Mouse (Mus musculus) ES-E14 (cell line): ENCODE results near the gene Npff.
A peak's percentile ranks its signal among the peaks of the same experiment; 100 is the strongest.

Experiments
- CHD2 ChIP-seq: IDR thresholded peaks from 2 replicates; pipeline ENCODE4 v1.6.1; 2014; ENCODE audit warnings: mild to moderate bottlenecking, low read depth, low read length, inconsistent platforms
- HCFC1 ChIP-seq: IDR thresholded peaks from 2 replicates; pipeline ENCODE4 v1.6.1; 2012; ENCODE audit warnings: low read length, inconsistent platforms, borderline replicate concordance; ENCODE audit not compliant: insufficient read depth
- MAFK ChIP-seq: IDR thresholded peaks from 2 replicates; pipeline ENCODE4 v1.6.1; 2014; ENCODE audit warnings: mild to moderate bottlenecking, low read depth, low read length, inconsistent platforms; ENCODE audit not compliant: insufficient read depth
- ZC3H11A ChIP-seq: IDR thresholded peaks from 2 replicates; pipeline ENCODE4 v1.6.1; 2012; ENCODE audit warnings: low read depth, mild to moderate bottlenecking, inconsistent platforms, low read length, borderline replicate concordance
- ZNF384 ChIP-seq: IDR thresholded peaks from 2 replicates; pipeline ENCODE4 v1.6.1; 2012; ENCODE audit warnings: low read depth, low read length, inconsistent platforms

GRCm38 (mm10) chr15:102527936-102528335 is 3.2 kb upstream of the Npff start:
- TF ChIP-seq MAFK (no peak), HCFC1 (no peak), ZC3H11A (0 out of 2 replicates have a peak, but pooled peaks have one; percentile 7), ZNF384 (0 out of 2 replicates have a peak, but pooled peaks have one; percentile 36), CHD2 (no peak)
